Mouse (Mus musculus) limb, embryonic 13.5 days (tissue): ENCODE data around the gene Cpeb3. TPM values are rescaled to one million over a fixed set of nuclear protein-coding genes. Genes with fewer than 3 reads are reported as not detected.
"Not testable (repeated sequence)": the region's sequence is repeated elsewhere in the genome, so short reads cannot be mapped to it uniquely, and the experiment has no call there.

Experiments used
- ATAC-seq: fragments of 200-750 bp; cut with Nextera tagmentation; 2 replicates; pipeline ENCODE4 v1.8.0; 2017; ENCODE audit warnings: low read depth, moderate number of reproducible peaks, moderate TSS enrichment; ENCODE audit not compliant: low FRiP score
- H3K27ac ChIP-seq: fragments of 300-500 bp; sonication (generic); 2 replicates; pipeline ENCODE4 v1.5.1; 2015; ENCODE audit warnings: inconsistent platforms, mild to moderate bottlenecking, moderate library complexity
- H3K27me3 ChIP-seq: fragments of 300-500 bp; sonication (generic); 2 replicates; pipeline ENCODE4 v1.6.1; 2015; ENCODE audit warnings: mild to moderate bottlenecking, inconsistent platforms
- H3K36me3 ChIP-seq: fragments of 300-500 bp; sonication (generic); 2 replicates; pipeline ENCODE4 v1.6.1; 2015; ENCODE audit warnings: inconsistent platforms, mild to moderate bottlenecking, moderate library complexity
- H3K4me1 ChIP-seq: fragments of 300-500 bp; sonication (generic); 2 replicates; pipeline ENCODE4 v1.6.1; 2015; ENCODE audit warnings: inconsistent platforms
- H3K4me2 ChIP-seq: fragments of 300-500 bp; sonication (generic); replicated peaks from 2 replicates; pipeline ENCODE4 v1.6.1; 2015; ENCODE audit warnings: inconsistent platforms, mild to moderate bottlenecking, moderate library complexity
- H3K4me3 ChIP-seq: fragments of 300-500 bp; sonication (generic); 2 replicates; pipeline ENCODE4 v1.5.1; 2015; ENCODE audit warnings: moderate library complexity, mild to moderate bottlenecking, inconsistent platforms
- H3K9ac ChIP-seq: fragments of 300-500 bp; sonication (generic); 2 replicates; pipeline ENCODE4 v1.6.1; 2015; ENCODE audit warnings: mild to moderate bottlenecking, inconsistent platforms
- H3K9me3 ChIP-seq: fragments of 300-500 bp; sonication (generic); 2 replicates; pipeline ENCODE4 v1.6.1; 2016; ENCODE audit warnings: inconsistent platforms
- WGBS: fragments of 180-500 bp; shearing (Covaris S2); methylation state at CpG from one replicate; pipeline ENCODE4 v1.1.7; 2015; 5-methylcytosine and 5-hydroxymethylcytosine counted together
- polyA plus RNA-seq: library from polyadenylated mRNA; unstranded; fragments of >200 nt; fragmentation: Nextera tagmentation; extraction: Ambion mirVana; gene quantifications from 2 replicates; pipeline ENCODE4 v1.2.1, GENCODE M21; 2015

Cpeb3 gene
- polyA plus RNA-seq, 1 experiment from 2014 or later, result 1.0 TPM

GRCm38 (mm10) chr19:37173331-37174115, 34.9 kb downstream of the Cpeb3 start:
- WGBS, result 29% methylated on average over 20 of the region's 20 CpGs
- peak overlapping the region; percentile 69 for H3K4me3 ChIP-seq
- no peaks in the 10 kb centered on the region for H3K9me3 ChIP-seq
- ATAC-seq, result peak; percentile 17; the same call in 1 of the 2 replicates
- H3K9ac ChIP-seq, result peak overlapping the region; percentile 71
- peaks cover 39% of the 10 kb centered on the region for H3K27me3 ChIP-seq
- H3K27ac ChIP-seq, result no peak overlapping the region
- H3K4me2 ChIP-seq, result peak overlapping the region; percentile 97
- H3K36me3 ChIP-seq, result no peaks in the 10 kb centered on the region
- peaks cover 12% of the 10 kb centered on the region for H3K4me1 ChIP-seq

GRCm38 (mm10) chr19:37172566-37173130, 35.8 kb downstream of the Cpeb3 start:
- 77% methylated on average over 11 of the region's 11 CpGs for WGBS
- Histone ChIP-seq H3K9ac (no peak overlapping the region), H3K27me3 (peaks cover 39% of the 10 kb centered on the region), H3K4me1 (peaks cover 12% of the 10 kb centered on the region), H3K4me3 (no peak overlapping the region), H3K4me2 (no peak overlapping the region), H3K27ac (no peak overlapping the region), H3K36me3 (no peaks in the 10 kb centered on the region), H3K9me3 (no peaks in the 10 kb centered on the region)
- no peak for ATAC-seq

- Histone ChIP-seq H3K4me3 (no peak overlapping the region), H3K27ac (no peak overlapping the region), H3K9ac (no peak overlapping the region), H3K27me3 (peaks cover 38% of the 10 kb centered on the region), H3K36me3 (no peaks in the 10 kb centered on the region), H3K4me2 (no peak overlapping the region), H3K9me3 (no peaks in the 10 kb centered on the region), H3K4me1 (peaks cover 12% of the 10 kb centered on the region)
- no peak for ATAC-seq
- 55% methylated on average over 1 of the region's 1 CpGs for WGBS
Measured at GRCm38 (mm10) chr19:37172096-37172495, 36.3 kb downstream of the Cpeb3 start.

GRCm38 (mm10) chr19:37156770-37157336, 51.5 kb downstream of the Cpeb3 start:
- Histone ChIP-seq H3K27me3 (no peaks in the 10 kb centered on the region), H3K9ac (no peak overlapping the region), H3K36me3 (no peaks in the 10 kb centered on the region), H3K4me2 (no peak overlapping the region), H3K9me3 (no peaks in the 10 kb centered on the region), H3K27ac (no peak overlapping the region), H3K4me3 (no peak overlapping the region), H3K4me1 (no peaks in the 10 kb centered on the region)
- 88% methylated on average over 5 of the region's 5 CpGs for WGBS
- ATAC-seq, result no peak

GRCm38 (mm10) chr19:37156040-37156439, 52.4 kb downstream of the Cpeb3 start:
- H3K9ac ChIP-seq, result no peak overlapping the region
- ATAC-seq, result no peak
- WGBS, result 79% methylated on average over 4 of the region's 4 CpGs
- H3K27ac ChIP-seq, result no peak overlapping the region
- H3K4me2 ChIP-seq, result no peak overlapping the region
- H3K36me3 ChIP-seq, result no peaks in the 10 kb centered on the region
- peaks cover 3% of the 10 kb centered on the region; the same call in 1 of the 2 replicates for H3K4me1 ChIP-seq
- H3K9me3 ChIP-seq, result no peaks in the 10 kb centered on the region
- H3K27me3 ChIP-seq, result no peaks in the 10 kb centered on the region
- H3K4me3 ChIP-seq, result no peak overlapping the region

- WGBS, result 75% methylated on average over 4 of the region's 4 CpGs
- H3K27me3 ChIP-seq, result no peaks in the 10 kb centered on the region
- no peak for ATAC-seq
- no peak overlapping the region for H3K27ac ChIP-seq
- no peaks in the 10 kb centered on the region for H3K36me3 ChIP-seq
- peaks cover 3% of the 10 kb centered on the region; the same call in 1 of the 2 replicates for H3K4me1 ChIP-seq
- H3K9ac ChIP-seq, result no peak overlapping the region
- no peak overlapping the region for H3K4me2 ChIP-seq
- no peaks in the 10 kb centered on the region for H3K9me3 ChIP-seq
- no peak overlapping the region for H3K4me3 ChIP-seq
Measured at GRCm38 (mm10) chr19:37147145-37147544, 61.3 kb downstream of the Cpeb3 start.

GRCm38 (mm10) chr19:37145846-37146245, 62.6 kb downstream of the Cpeb3 start:
- Histone ChIP-seq H3K9me3 (no peaks in the 10 kb centered on the region), H3K4me3 (no peak overlapping the region), H3K27ac (no peak overlapping the region), H3K9ac (no peak overlapping the region), H3K4me2 (no peak overlapping the region), H3K27me3 (no peaks in the 10 kb centered on the region), H3K4me1 (no peaks in the 10 kb centered on the region), H3K36me3 (no peaks in the 10 kb centered on the region)
- no peak for ATAC-seq
- 82% methylated on average over 1 of the region's 1 CpGs for WGBS

- H3K4me1 ChIP-seq, result no peaks in the 10 kb centered on the region
- H3K27me3 ChIP-seq, result no peaks in the 10 kb centered on the region
- no peaks in the 10 kb centered on the region for H3K36me3 ChIP-seq
- H3K9ac ChIP-seq, result no peak overlapping the region
- H3K9me3 ChIP-seq, result no peaks in the 10 kb centered on the region
- no peak overlapping the region for H3K4me2 ChIP-seq
- no peak overlapping the region for H3K4me3 ChIP-seq
- 88% methylated on average over 5 of the region's 5 CpGs for WGBS
- ATAC-seq, result no peak
- no peak overlapping the region for H3K27ac ChIP-seq
Measured at GRCm38 (mm10) chr19:37145401-37145800, 63.0 kb downstream of the Cpeb3 start.

GRCm38 (mm10) chr19:37141623-37142022, 66.8 kb downstream of the Cpeb3 start:
- H3K4me2 ChIP-seq, result no peak overlapping the region
- no peak overlapping the region for H3K4me3 ChIP-seq
- no peak overlapping the region for H3K27ac ChIP-seq
- ATAC-seq, result no peak
- no peaks in the 10 kb centered on the region for H3K27me3 ChIP-seq
- H3K9ac ChIP-seq, result no peak overlapping the region
- no peaks in the 10 kb centered on the region for H3K9me3 ChIP-seq
- WGBS, result 79% methylated on average over 4 of the region's 4 CpGs
- H3K4me1 ChIP-seq, result no peaks in the 10 kb centered on the region
- no peaks in the 10 kb centered on the region for H3K36me3 ChIP-seq

- H3K4me2 ChIP-seq, result no peak overlapping the region
- 60% methylated on average over 2 of the region's 2 CpGs for WGBS
- no peaks in the 10 kb centered on the region for H3K27me3 ChIP-seq
- ATAC-seq, result no peak
- no peaks in the 10 kb centered on the region for H3K36me3 ChIP-seq
- H3K9ac ChIP-seq, result no peak overlapping the region
- H3K4me1 ChIP-seq, result no peaks in the 10 kb centered on the region
- H3K27ac ChIP-seq, result no peak overlapping the region
- H3K9me3 ChIP-seq, result no peaks in the 10 kb centered on the region
- no peak overlapping the region for H3K4me3 ChIP-seq
Measured at GRCm38 (mm10) chr19:37137133-37137532, 71.3 kb downstream of the Cpeb3 start.

- H3K4me2 ChIP-seq, ATAC-seq, H3K9ac ChIP-seq, H3K27me3 ChIP-seq, H3K4me1 ChIP-seq, H3K9me3 ChIP-seq, H3K27ac ChIP-seq, H3K36me3 ChIP-seq, H3K4me3 ChIP-seq: not testable (repeated sequence)
- 63% methylated on average over 2 of the region's 2 CpGs for WGBS
Measured at GRCm38 (mm10) chr19:37135459-37135858, 72.9 kb downstream of the Cpeb3 start.

GRCm38 (mm10) chr19:37133666-37134065, 74.7 kb downstream of the Cpeb3 start:
- no peak overlapping the region for H3K4me2 ChIP-seq
- H3K27me3 ChIP-seq, result no peaks in the 10 kb centered on the region
- no peak for ATAC-seq
- no peaks in the 10 kb centered on the region for H3K36me3 ChIP-seq
- no peak overlapping the region for H3K4me3 ChIP-seq
- H3K4me1 ChIP-seq, result no peaks in the 10 kb centered on the region
- no peak overlapping the region for H3K27ac ChIP-seq
- H3K9ac ChIP-seq, result no peak overlapping the region
- H3K9me3 ChIP-seq, result no peaks in the 10 kb centered on the region
- WGBS, result 91% methylated on average over 4 of the region's 4 CpGs
